Mouse (Mus musculus) liver, embryonic 14.5 days (tissue): ENCODE data around the gene Wwc2.

Experiments
- CTCF ChIP-seq: IDR thresholded peaks from 2 replicates; pipeline ENCODE4 v1.5.1; 2016; ENCODE audit warnings: antibody characterized with exemption, low read depth, control low read depth
- EP300 ChIP-seq: IDR thresholded peaks from 2 replicates; pipeline ENCODE4 v1.6.1; 2016; ENCODE audit warnings: antibody characterized with exemption, low read depth

DNA sequence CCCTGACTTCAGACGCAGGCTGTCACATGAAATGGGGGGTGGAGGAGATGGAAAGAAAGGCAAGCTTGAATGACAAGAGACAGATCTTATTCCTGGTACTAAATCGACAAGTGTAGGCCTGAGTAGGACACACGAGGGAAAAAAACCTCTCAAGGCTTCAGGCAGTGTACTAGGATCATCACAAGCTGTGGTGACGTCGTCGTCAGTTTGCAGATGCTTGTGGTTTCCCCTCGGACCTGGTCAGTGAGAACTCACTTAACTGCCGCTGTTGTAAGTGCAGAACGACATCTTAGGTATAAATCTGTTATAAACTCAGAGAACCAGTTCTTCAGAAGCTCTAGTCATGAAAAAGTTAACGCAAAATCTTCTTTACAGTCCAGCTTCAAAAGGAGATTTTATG lies 67.9 kb downstream of the Wwc2 start:
- TF ChIP-seq CTCF (no peak), EP300 (no peak)
